ENCODE assay signal across 1 mouse cellular context in the genomic region with DNA sequence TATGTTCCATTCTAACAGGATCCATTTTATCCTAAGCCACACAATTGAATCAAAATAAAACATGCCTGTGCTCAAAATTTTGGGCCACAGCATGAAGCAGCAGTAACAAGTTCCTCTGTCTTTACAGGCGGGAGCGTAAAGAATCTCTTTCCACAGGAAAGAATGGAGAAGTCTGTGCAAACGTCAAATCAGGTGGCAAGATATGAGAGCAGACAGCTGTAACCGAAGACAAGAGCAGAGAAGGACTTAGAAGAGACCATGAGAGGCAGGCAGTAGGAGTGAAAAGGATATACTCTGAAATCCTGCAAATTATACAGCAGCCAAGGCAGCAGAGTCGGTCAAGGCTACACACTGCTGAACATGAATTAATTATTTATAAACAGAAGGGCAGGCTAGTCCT.
TF ChIP-seq lines count a peak whose summit lies in the region.

No protein-coding gene starts in this region.

TF ChIP-seq in MEL, 35 proteins besides CTCF, POLR2A, EP300 and RAD21:
- TF ChIP-seq ETS1 (IDR thresholded peaks at IDR 0.05; ENCODE audit: low read depth, low read length) = peak; percentile 35; the same call in 1 of the 2 replicates
- no peak for TF ChIP-seq UBTF (IDR thresholded peaks at IDR 0.05; ENCODE audit: borderline replicate concordance, insufficient read depth, low read depth, low read length)
- no peak for TF ChIP-seq TBP (IDR thresholded peaks at IDR 0.05; ENCODE audit: low read depth, low read length)
- no peak for TF ChIP-seq ZC3H11A (IDR thresholded peaks at IDR 0.05; ENCODE audit: low read depth, low read length)
- TF ChIP-seq ZKSCAN1 (IDR thresholded peaks at IDR 0.05; ENCODE audit: low read depth, low read length) = no peak
- TF ChIP-seq MYC (IDR thresholded peaks at IDR 0.05; ENCODE audit: low read depth, low read length) = no peak
- no peak for TF ChIP-seq MAZ (IDR thresholded peaks at IDR 0.05; ENCODE audit: low read depth, low read length)
TF ChIP-seq in MEL: peak in this region for 1.
